Mouse (Mus musculus): ENCODE data around the gene Rapgef2.

DNA sequence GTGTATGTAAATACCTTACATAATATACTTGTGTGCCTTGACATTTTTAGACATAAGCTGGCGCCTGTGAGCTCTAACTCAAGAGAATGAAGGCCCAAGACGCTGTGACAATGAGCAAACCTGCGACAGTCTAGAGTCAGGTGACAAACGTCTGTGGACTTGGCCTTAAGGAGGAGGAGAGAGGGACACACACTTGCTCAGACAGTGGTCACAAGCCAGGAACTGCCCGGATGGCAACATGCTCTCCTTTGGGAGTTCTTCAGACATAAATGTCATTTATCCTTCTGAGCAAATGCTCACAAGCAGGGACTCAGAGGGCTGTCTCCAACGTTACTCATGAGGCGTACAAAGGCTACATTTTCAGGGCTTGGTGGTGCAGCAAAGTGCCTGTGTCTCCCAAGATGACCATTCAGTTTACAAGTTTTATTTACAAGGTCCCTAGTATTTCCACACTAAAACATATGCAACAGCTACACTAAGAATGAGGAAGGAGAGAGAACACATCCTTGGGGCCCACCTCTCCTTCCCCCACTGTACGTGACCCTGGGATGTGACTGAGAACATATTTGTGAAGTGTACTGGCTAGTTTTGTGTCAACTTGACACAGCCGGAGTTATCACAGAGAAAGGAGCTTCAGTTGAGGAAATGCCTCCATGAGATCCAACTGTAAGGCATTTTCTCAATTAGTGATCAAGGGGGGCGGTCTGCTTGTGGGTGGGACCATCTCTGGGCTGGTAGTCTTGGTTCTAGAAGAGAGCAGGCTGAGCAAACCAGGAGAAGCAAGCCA is 67.0 kb downstream of the Rapgef2 start:
- TF ChIP-seq POLR2A (IDR thresholded peaks at IDR 0.05; ENCODE audit: borderline replicate concordance, extremely low read depth, insufficient read depth, insufficient read length, poor library complexity, severe bottlenecking) (no peak), CTCF (IDR thresholded peaks at IDR 0.05; ENCODE audit: borderline replicate concordance, extremely low read depth, insufficient read depth, insufficient read length) (no peak)

Data from brain, embryonic 14.5 days (tissue).